Mouse (Mus musculus): ENCODE measurements at regions not wholly inside any gene's neighbourhood (a gene's known extent, or its start where the extent isn't known, plus 50 kb on each side); places are given as distances from the start of the nearest gene placed in this dataset.
A peak's percentile ranks its signal among the peaks of the same experiment; 100 is the strongest.

GRCm38 (mm10) chr3:39062415-39062814, 175.7 kb downstream of the Fat4 start:
- DNase-seq = no peak

- DNase-seq = no peak
Observed at GRCm38 (mm10) chr3:39065457-39065856, 178.7 kb downstream of the Fat4 start.

- no peak for DNase-seq
Observed at GRCm38 (mm10) chr3:39069011-39069410, 182.3 kb downstream of the Fat4 start.

- DNase-seq = no peak
Observed at GRCm38 (mm10) chr3:39082678-39083270, 196.0 kb downstream of the Fat4 start.

GRCm38 (mm10) chr3:39088948-39089347, 202.2 kb downstream of the Fat4 start:
- no peak for DNase-seq

GRCm38 (mm10) chr3:39102324-39102723, 215.6 kb downstream of the Fat4 start:
- no peak for DNase-seq

GRCm38 (mm10) chr3:39109756-39110392, 223.1 kb downstream of the Fat4 start:
- DNase-seq = no peak

- DNase-seq = no peak
Observed at GRCm38 (mm10) chr3:39114056-39114455, 227.3 kb downstream of the Fat4 start.

GRCm38 (mm10) chr3:39114826-39115225, 228.1 kb downstream of the Fat4 start:
- no peak for DNase-seq

GRCm38 (mm10) chr3:39115441-39115840, 228.7 kb downstream of the Fat4 start:
- no peak for DNase-seq

- no peak for DNase-seq
Observed at GRCm38 (mm10) chr3:39122250-39122649, 235.5 kb downstream of the Fat4 start.

- no peak for DNase-seq
Observed at GRCm38 (mm10) chr3:39130532-39130931, 243.8 kb downstream of the Fat4 start.

GRCm38 (mm10) chr3:39165006-39165667, 278.4 kb downstream of the Fat4 start:
- DNase-seq = no peak

- no peak for DNase-seq
Observed at GRCm38 (mm10) chr3:39182646-39183045, 295.9 kb downstream of the Fat4 start.

- DNase-seq = no peak
Observed at GRCm38 (mm10) chr3:39195102-39195501, 308.4 kb downstream of the Fat4 start.

- DNase-seq = no peak
Observed at GRCm38 (mm10) chr3:39202662-39203061, 315.9 kb downstream of the Fat4 start.

- DNase-seq = no peak
Observed at GRCm38 (mm10) chr3:39208651-39209050, 321.9 kb downstream of the Fat4 start.

GRCm38 (mm10) chr3:39209382-39210165, 322.8 kb downstream of the Fat4 start:
- DNase-seq = no peak

GRCm38 (mm10) chr3:39211670-39212069, 324.9 kb downstream of the Fat4 start:
- DNase-seq = no peak

- DNase-seq = peak; percentile 12
Observed at GRCm38 (mm10) chr3:39220011-39220706, 333.4 kb downstream of the Fat4 start.

GRCm38 (mm10) chr3:39220707-39221034, 333.9 kb downstream of the Fat4 start:
- DNase-seq = no peak

- DNase-seq = no peak
Observed at GRCm38 (mm10) chr3:39222059-39222458, 335.3 kb downstream of the Fat4 start.
